Mouse (Mus musculus) layer of hippocampus, adult 11-12 months (tissue): Measurements from ENCODE around the gene Rusc1.
"Not testable (repeated sequence)": the region's sequence is repeated elsewhere in the genome, so short reads cannot be mapped to it uniquely, and the experiment has no call there.

Experiments used
- DNase-seq: peaks from one replicate; pipeline ENCODE4 v3.0.0; 2022; ENCODE audit warnings: low spot score

The Rusc1 gene

DNA sequence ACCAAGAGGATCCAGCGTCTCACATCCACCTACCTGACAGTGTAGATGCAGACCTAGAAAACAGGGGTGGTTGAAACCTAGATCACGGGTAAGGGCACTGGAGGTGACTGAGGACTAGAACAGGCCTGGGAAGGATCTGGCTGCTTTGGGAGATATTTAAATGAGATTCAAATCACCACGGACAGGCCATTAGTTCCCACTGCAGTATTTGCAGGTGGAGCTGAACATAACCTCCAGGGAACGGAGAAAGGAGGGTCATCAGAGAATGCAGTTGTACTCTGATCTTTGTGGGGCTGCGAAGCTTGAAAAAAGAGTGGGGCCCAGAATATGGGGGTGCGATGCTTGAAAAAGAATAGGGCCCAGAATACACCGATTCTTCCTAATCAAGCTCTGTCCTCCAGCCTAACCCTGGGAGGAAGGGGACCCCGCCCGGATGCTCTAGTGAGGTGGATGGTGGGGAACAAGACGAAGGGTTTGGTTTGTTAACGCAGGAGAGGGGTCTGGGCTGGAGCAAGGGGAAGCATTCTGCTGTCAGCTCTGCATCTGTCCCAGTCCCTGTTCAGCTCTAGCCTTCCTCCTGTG is 511 bp downstream of the Rusc1 start:
- no peak for DNase-seq

DNA sequence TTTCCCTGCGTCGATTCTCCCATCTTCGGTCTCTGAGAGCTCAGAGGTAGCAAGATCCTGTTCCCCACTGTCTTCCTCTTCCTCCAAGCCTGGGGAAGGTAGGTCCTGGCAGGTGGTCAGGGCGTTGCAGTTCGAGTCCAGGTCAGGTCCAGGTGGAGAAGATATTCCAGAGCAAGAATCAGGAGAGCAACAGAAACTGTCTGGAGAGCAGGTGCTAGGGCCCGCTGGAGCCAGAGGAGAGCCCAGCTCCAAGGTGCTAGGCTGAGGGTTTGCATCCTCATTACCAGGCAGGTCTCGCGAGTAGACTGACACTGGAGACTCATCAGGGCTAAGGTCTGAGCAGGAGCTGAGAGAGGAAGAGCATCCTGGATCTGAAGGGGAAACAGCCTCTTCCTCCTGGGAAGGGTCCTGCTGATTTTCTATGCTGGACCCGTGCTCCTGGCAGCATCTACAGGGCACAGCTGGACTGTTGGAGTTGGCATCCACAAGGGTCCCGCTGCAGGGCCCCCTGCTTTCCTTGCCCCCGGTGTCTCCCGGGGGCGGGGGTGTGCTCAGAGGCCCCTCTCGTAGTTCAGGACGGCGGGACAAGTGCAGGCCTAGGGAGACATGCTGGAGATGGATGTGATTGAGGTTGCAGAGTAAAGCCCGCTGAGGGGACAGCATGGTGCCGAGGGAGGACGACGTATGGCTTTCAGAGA is 1.2 kb downstream of the Rusc1 start:
- DNase-seq, result no peak

DNA sequence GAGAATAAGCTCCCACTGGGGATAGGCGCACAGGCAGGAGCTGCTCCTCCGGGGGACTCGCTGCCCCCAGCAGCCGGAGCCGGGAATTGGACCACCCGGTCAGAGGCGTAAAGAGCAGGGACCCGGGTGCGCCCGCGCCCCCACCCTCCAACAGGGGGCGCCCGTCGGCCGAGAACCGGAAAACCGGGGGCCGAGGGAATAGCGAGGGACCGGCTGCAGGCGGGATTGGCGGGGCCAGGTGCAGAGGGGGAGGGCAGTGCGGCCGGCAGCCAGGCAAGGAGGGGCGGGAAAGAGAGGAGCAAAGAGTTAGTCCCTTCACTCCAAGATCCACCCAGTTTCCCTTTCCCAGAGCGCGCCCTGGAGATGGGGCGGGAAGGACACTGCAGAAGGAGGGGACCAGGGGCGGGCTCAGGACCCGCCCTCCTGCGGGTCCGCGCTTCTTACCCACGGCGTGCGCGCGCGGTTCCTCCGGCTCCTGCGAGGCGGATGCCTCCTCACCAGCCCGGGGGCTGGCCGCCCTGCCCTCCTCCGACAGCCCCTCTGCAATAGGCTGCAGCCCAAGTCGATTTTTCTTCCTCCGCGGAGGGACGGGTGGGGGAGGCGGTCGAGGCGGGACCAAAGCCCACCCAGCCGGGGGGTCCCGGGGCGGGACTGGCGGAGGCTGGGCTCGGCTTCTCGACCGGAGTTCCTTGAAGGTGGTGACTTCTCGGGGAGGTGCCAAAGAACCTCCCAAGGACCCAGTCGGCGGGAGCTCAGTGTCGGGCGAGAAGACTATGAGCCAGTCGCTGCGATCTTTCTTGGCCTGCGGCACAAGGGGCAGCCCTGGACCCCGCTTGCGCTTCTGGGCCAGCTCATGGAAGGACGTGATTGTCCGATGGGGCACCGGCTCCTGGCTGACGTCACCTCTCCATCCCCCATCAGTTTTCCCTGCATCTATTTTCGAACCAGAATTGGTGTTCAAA is 2.1 kb downstream of the Rusc1 start:
- peak; percentile 80 for DNase-seq

DNA sequence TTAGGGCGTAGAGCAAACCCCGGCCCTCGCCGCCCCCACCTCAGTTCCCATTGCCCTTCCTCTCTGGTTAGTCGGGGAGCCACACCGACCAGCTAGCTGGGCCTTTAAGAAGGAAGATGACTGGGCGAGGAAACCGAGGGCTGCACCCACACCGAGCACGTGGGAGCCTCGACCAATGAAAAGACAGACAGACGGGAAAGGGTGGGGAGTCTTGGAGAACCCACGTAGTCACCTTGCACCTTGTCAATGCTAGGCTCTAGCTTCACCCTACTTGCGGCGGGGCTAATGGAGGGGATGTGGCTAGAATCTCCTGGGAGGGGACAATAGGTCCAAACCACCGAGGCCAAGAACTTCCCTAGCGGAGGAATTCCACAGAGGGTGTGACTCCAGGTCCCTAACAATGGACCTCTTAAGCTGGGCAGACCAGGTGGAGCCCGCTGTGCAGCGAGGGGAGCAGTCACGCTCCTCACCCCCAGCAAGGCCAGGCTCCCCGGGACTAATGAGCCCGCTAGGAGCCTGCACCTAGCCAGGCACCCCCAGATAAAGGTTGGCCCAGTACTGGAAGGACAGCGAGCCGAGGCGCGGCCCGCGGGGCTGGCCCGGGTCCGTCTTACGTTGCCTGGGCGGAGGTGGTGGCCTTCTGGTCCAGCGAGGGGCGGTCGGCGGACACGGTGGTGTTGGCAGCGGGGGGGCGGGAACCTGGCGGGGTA is 3.1 kb downstream of the Rusc1 start:
- peak; percentile 86 for DNase-seq

DNA sequence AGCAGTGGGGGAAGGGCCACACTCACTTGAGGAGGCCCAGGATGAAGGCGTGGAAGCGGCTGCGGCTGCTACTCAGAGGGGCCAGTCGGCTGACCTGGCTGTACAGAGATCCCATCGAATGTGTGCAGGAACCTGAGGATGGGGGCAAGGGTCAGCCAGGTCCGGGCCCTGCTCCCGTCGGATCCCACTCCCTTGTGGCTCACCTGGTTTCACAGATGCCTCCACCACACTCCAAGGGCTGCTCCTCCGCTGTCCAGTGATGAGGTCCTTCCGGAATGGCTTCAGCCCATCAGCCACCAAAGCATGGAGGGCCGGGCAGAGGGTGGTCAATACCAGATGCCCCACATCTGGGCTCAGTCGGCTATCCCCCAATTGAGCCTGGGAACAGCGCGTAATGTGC is 4.1 kb downstream of the Rusc1 start:
- DNase-seq, result no peak

DNA sequence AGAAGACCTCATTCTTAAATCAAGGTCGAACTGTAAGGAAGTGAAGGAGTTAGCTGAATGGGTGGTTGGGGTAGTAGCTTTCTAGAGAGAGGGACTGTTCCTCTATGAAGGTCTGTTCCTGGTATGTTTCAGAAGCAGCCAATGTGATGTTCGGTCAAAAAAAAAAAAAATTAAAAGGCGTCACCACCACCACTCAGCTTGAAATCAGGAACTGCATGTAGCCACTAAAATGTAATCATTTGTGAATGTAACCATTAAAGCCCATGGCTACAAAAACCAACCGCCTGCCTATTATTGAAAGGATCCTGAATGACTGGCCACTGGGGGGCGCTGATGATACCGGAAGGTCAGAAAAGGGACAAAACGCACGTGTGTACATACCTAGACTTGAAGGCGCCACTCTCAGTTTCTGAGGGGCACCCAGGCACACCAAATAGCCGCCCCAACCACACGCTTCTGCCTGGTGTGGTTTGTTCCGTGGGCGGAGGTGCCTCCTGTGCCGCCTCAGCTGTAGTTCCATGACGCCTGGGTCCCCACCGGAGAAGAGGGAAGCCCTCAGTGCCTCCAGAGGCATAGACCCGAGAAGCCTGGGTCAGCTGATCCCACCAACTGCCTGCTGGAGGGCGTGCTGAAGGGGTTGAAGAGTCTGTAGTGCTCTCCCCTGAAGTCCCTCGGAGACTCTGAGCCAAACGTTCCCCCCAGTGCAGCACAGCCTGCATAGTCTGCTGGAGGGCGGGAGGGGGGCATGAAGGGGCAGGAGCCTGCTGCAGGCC is 5.6 kb downstream of the Rusc1 start:
- peak; percentile 87 for DNase-seq

DNA sequence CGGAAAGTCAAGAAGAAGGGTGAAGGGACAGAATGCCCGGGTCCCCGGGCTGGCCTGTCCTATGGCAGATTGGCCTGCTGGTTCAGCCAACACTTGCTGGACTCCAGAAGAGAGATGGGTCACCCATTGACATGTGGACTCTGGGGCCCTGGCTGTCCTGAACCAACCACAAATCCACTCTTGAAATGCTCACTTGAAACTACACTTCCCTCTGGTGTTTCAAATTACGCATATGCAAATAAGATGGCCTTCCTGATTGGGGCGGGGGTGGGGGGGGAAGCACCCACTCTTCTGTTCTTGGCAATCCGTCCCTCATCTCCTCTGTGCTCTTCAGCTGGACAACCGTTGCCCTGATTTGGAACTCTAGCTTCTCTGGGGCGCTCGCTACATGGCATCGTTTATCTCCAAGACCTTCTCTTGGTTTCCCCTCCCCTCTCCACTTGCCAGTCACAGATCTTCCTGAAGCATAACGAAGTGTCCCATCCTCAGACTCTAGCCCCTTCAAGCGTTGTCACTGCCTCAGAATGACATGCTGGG is 8.4 kb downstream of the Rusc1 start:
- DNase-seq, result no peak

DNA sequence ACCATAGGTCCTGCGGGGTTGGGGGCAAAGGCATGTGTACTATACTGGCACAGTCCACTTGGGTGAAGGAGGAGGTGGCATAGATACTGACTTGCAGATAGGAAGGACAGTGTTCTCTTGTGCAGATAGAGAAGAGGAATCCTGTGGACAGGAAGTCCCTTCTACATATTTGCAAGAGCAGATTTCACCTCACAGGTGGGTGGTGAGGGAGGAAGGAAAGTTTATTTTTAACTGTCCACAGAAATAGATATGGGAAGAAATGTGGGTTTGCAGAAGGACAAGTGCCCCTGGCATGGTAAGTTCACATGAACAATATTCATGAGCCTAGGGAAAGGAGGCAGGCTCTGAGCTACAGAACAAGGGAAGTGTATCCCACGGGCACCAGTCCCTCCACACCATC is 9.0 kb downstream of the Rusc1 start:
- no peak for DNase-seq

DNA sequence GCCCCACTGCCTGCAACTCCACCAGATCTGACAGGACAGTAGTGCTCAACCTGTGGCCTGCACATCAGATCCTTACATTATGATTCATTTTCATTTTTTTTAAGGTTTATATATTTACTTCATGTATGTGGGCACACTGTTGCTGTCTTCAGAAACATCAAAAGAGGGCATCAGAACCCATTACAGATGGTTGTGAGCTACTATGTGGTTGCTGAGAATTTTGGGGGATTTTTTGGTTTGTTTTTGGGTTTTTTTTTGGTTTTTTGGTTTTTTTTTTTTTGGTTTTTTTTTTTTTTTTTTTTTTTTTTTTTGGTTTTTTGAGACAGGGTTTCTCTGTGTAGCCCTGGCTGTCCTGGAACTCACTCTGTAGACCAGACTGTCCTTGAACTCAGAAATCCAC is 10.8 kb downstream of the Rusc1 start:
- DNase-seq, result not testable (repeated sequence)

DNA sequence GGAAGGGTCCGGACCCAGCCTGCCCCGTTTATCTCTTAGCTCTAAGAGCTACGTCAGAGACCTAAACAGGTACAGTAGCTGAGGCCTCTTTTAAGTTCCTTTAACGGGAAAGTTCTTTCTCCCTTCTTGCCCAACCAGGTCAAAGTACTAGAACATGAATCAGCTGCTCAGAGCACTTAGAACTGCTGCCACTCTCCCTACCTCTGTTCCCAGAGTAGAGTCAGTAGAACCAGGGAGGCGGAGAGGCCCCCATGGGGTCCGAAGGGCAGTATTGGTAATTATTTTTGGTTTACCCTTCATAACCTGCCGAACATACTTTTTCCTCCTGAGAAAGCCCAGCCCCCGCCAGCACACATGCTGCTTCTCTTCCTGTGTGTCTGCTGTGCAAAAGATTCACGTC is 15.7 kb downstream of the Rusc1 start:
- no peak for DNase-seq

DNA sequence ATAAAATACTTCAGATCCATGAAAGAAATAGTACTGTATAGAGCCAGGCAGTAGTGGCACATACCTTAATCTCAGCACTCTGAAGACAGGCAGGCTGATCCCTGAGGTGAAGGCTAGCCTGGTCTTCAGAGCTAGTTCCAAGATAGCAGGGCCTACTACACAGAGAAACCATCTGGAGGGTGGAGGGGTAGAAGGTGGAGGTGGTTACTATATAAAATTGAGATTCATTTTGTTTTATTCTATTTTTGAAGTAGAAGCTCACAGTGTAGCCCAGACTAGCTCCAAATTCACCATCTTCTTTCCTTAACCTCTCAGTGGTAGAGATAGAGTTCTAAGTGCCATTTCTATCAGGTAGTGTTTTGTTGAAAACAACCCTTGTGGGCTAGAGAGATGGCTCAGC is 25.8 kb downstream of the Rusc1 start:
- no peak for DNase-seq

DNA sequence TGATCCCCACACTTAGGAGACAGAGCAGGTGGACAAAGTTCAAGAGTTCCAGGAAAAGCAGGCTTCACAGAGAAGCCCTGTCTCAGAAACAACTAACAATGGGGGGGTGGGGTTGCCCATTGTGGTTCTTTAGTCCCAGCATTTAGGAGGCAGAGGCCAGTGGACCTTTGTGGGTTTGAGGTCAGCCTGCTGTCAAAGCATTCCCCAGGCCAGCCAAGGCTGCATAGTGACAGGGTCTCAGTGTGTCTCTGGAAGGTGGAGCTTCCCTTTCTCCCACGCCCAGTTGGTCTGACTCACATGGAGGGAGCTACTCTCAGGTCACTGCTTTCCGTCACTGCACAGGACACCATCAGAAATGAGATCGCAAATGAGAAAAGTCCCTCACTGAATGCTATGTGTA is 31.4 kb downstream of the Rusc1 start:
- DNase-seq, result no peak

DNA sequence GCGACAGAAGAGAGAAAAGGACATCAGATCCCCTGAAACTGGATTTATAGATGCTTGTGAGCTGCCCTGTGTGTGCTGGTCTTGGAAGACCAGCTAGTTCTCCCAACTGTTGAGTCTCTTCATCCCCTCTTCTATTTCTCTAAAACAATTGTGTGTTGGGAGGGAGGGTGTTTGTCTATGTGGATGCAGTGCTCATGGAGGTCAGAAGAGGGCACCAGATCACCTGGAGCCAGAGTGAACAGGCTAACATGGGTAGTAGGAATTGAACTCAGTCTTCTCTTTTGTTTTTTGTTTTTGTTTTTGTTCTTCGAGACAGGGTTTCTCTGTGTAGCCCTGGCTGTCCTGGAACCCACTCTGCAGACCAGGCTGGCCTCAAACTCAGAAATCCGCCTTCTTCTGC is 34.3 kb downstream of the Rusc1 start:
- DNase-seq, result peak; percentile 38

DNA sequence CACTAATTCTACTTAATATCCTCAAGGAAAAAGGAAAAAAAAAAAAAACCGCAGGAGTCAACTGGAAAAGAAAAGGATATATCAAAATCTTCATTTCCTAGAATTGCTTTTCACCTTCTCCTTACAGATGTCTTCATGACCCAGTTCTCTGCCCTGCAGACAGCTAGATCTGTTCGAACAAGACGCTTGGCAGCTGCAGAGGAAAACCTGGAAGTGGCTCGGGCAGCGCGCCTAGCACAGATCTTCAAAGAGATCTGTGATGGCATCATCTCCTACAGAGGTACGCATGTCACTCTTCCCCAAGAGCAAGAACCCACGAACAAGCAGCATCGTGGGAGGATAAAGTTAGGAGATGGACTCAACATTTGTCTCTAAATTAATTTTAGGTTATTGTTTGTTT is 34.8 kb downstream of the Rusc1 start:
- no peak for DNase-seq

DNA sequence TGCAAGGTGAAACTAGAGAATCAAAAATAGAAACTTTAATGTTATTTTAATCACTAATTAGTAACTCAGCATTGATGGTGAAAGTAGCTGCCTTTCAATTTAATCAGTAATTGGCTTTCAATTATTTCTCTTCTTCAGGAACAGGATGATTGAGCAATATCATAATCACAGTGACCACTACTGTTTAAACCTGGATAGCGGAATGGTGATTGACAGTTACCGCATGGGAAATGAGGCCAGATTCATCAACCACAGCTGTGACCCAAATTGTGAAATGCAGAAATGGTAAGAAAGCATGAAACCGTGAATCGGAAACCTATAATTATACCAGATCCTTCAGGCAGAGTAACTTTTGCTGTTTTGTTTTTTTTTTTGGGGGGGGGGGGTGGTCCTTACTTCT is 49.8 kb downstream of the Rusc1 start:
- no peak for DNase-seq
